In the genomic region with DNA sequence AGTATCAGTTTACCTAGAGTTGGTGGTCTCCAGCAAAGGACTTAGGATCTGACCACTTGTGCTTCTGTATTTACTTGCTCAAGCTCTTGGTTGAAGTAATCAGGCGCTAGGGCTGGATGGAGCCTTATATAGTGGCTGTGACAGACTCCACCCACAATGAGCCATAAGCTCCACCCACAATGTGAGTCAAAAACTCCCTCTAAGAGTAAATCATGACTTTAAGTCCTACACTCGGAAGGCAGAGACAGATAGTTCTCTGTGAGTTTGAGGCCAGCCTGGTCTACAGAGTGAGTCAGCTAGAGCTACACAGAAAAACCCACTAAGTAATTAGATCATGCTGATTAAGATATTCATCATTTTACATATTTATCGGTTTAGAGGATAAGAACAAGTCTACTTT, we compare ENCODE assay signal across 20 mouse cellular contexts. TPM values are rescaled to one million over a fixed set of nuclear protein-coding genes. Genes with fewer than 3 reads are reported as not detected.
DNase-seq lines count a peak whose midpoint lies in the region.
"Had no signal": no experiment of that assay in that cellular context is flagged by ENCODE, and none has a peak within 500 bp of the region (broad histone marks: within the 10 kb centered on the region; RNA-seq: fewer than 3 reads in every experiment).

A gene (minus strand): TSS at position 101 of the 400 bp plus-strand sequence.

- peaks cover 18% of the 10 kb centered on the region for H3K9me3 ChIP-seq in forebrain, embryonic 10.5 days
- H3K9me3 ChIP-seq: G1E had no signal

- H3K27ac ChIP-seq in forebrain, embryonic 10.5 days = no peak within 1 kb of the TSS

- 94% methylated on average over 3 of the region's 3 CpGs for WGBS in forebrain, embryonic 10.5 days

- no peaks in the 10 kb centered on the region for H3K36me3 ChIP-seq in forebrain, embryonic 10.5 days (replicated peaks)
- H3K36me3 ChIP-seq: G1E had no signal

- no peaks in the 10 kb centered on the region for H3K27me3 ChIP-seq in forebrain, embryonic 10.5 days (ENCODE audit: poor library complexity, severe bottlenecking)
- H3K27me3 ChIP-seq: CH12.LX had no signal

- H3K4me1 ChIP-seq in forebrain, embryonic 10.5 days = no peaks in the 10 kb centered on the region

- no peak within 1 kb of the TSS for H3K4me3 ChIP-seq in forebrain, embryonic 10.5 days

- DNase-seq in R1 (ENCODE audit: low read depth, low spot score) = peak; percentile 36
- no peak for DNase-seq in forebrain, embryonic 10.5 days (ENCODE audit: extremely low spot score, low spot score)
- DNase-seq: adrenal gland, adult 2 months; adrenal gland, adult 8-10 months; adrenal gland, postnatal 10 days; adrenal gland, postnatal 14 days; adrenal gland, postnatal 25 days; adrenal gland, postnatal 36 days; cerebellum, adult 11 months; cerebellum, adult 11-12 months; cerebellum, adult 18-20 months; cerebellum, adult 2 months; cerebellum, adult 8-10 months had no signal

RNA-seq across cellular contexts. Expression of the gene that starts here (rescaled TPM):
- polyA plus RNA-seq in forebrain, embryonic 10.5 days (2016; fragmentation: Nextera tagmentation; extraction: Ambion mirVana) = not detected in 2 replicates
- polyA plus RNA-seq: activated CD4-positive, CD25-positive, alpha-beta regulatory T cell, adult 4 months; adrenal gland, adult 2 months; brain, embryonic 14.5 days; C2C12; CD4-positive, CD25-positive, alpha-beta regulatory T cell, adult 4 months; cerebellum, adult 2 months; G1E; Patski had no signal
